19 mouse cellular contexts compared by ENCODE assay signal in genomic region chr3:155329701-155330100, GRCm38 (mm10).
DNase-seq lines count a peak whose midpoint lies in the region; ATAC-seq lines count a peak whose summit lies in the region.
"Had no signal": no experiment of that assay in that cellular context is flagged by ENCODE, and none has a peak within 500 bp of the region (broad histone marks: within the 10 kb centered on the region; RNA-seq: fewer than 3 reads in every experiment).

No protein-coding gene starts in this region.

- 55% methylated on average over 2 of the region's 2 CpGs for whole genome bisulfite sequencing in hindbrain, embryonic 16.5 days
- WGBS in hindbrain, embryonic 11.5 days: 75% methylated on average over 2 of the region's 2 CpGs
- 33% methylated on average over 2 of the region's 2 CpGs for WGBS in embryonic facial prominence, embryonic 13.5 days
- WGBS in heart, embryonic 10.5 days: 79% methylated on average over 2 of the region's 2 CpGs

- H3K4me1 ChIP-seq in hindbrain, embryonic 16.5 days (ENCODE audit: control insufficient read depth, insufficient read depth, low read depth, low read length): no peaks in the 10 kb centered on the region
- no peaks in the 10 kb centered on the region for H3K4me1 ChIP-seq in hindbrain, embryonic 11.5 days (replicated peaks; ENCODE audit: control insufficient read depth, insufficient read depth, low read length)
- no peaks in the 10 kb centered on the region for H3K4me1 ChIP-seq in embryonic facial prominence, embryonic 13.5 days
- H3K4me1 ChIP-seq in heart, embryonic 10.5 days: no peaks in the 10 kb centered on the region
- H3K4me1 ChIP-seq: forebrain, embryonic 12.5 days; heart, embryonic 12.5 days; intestine, embryonic 15.5 days; megakaryocyte, embryonic 14.5 days; neural tube, embryonic 15.5 days had no signal

- H3K36me3 ChIP-seq in hindbrain, embryonic 16.5 days (ENCODE audit: control insufficient read depth, insufficient read depth, low read length): no peaks in the 10 kb centered on the region
- H3K36me3 ChIP-seq in hindbrain, embryonic 11.5 days (ENCODE audit: control insufficient read depth, insufficient read depth, low read length): no peaks in the 10 kb centered on the region
- no peaks in the 10 kb centered on the region for H3K36me3 ChIP-seq in embryonic facial prominence, embryonic 13.5 days
- no peaks in the 10 kb centered on the region for H3K36me3 ChIP-seq in heart, embryonic 10.5 days
- H3K36me3 ChIP-seq: forebrain, embryonic 12.5 days; heart, embryonic 12.5 days; intestine, embryonic 15.5 days; neural tube, embryonic 15.5 days had no signal

- no peaks in the 10 kb centered on the region for H3K27me3 ChIP-seq in hindbrain, embryonic 16.5 days (replicated peaks; ENCODE audit: control insufficient read depth, insufficient read depth, low read length)
- H3K27me3 ChIP-seq in hindbrain, embryonic 11.5 days (ENCODE audit: control insufficient read depth, insufficient read depth, low read length): no peaks in the 10 kb centered on the region
- no peaks in the 10 kb centered on the region for H3K27me3 ChIP-seq in embryonic facial prominence, embryonic 13.5 days
- H3K27me3 ChIP-seq in heart, embryonic 10.5 days (ENCODE audit: insufficient read depth, poor library complexity, severe bottlenecking): no peaks in the 10 kb centered on the region
- H3K27me3 ChIP-seq: forebrain, embryonic 12.5 days; heart, embryonic 12.5 days; intestine, embryonic 15.5 days; megakaryocyte, embryonic 14.5 days; neural tube, embryonic 15.5 days had no signal

- no peaks in the 10 kb centered on the region for H3K9me3 ChIP-seq in hindbrain, embryonic 16.5 days (ENCODE audit: control insufficient read depth, low read length)
- no peaks in the 10 kb centered on the region for H3K9me3 ChIP-seq in hindbrain, embryonic 11.5 days (ENCODE audit: control insufficient read depth, low read length)
- H3K9me3 ChIP-seq in embryonic facial prominence, embryonic 13.5 days: no peaks in the 10 kb centered on the region
- H3K9me3 ChIP-seq in heart, embryonic 10.5 days: no peaks in the 10 kb centered on the region
- H3K9me3 ChIP-seq: forebrain, embryonic 12.5 days; heart, embryonic 12.5 days; intestine, embryonic 15.5 days; neural tube, embryonic 15.5 days had no signal

- peak; percentile 80 for ATAC-seq in hindbrain, embryonic 16.5 days
- ATAC-seq in hindbrain, embryonic 11.5 days (ENCODE audit: low FRiP score): no peak
- peak; percentile 32; the same call in 1 of the 2 replicates for ATAC-seq in embryonic facial prominence, embryonic 13.5 days (ENCODE audit: insufficient number of reproducible peaks, insufficient read depth, low FRiP score, low TSS enrichment, low read depth)
- ATAC-seq: intestine, embryonic 15.5 days; lung, postnatal 0 days had no signal

- no peak overlapping the region for H3K4me3 ChIP-seq in hindbrain, embryonic 16.5 days (ENCODE audit: low read length)
- H3K4me3 ChIP-seq in hindbrain, embryonic 11.5 days (ENCODE audit: low read depth, low read length): no peak overlapping the region
- no peak overlapping the region for H3K4me3 ChIP-seq in embryonic facial prominence, embryonic 13.5 days
- H3K4me3 ChIP-seq in heart, embryonic 10.5 days: no peak overlapping the region
- H3K4me3 ChIP-seq: forebrain, embryonic 12.5 days; heart, embryonic 12.5 days; intestine, embryonic 15.5 days; megakaryocyte, embryonic 14.5 days; myocyte; neural tube, embryonic 15.5 days had no signal

- no peak overlapping the region for H3K27ac ChIP-seq in hindbrain, embryonic 16.5 days (ENCODE audit: low read depth, low read length)
- no peak overlapping the region for H3K27ac ChIP-seq in hindbrain, embryonic 11.5 days (ENCODE audit: low read depth, low read length)
- H3K27ac ChIP-seq in embryonic facial prominence, embryonic 13.5 days: no peak overlapping the region
- H3K27ac ChIP-seq in heart, embryonic 10.5 days: no peak overlapping the region
- H3K27ac ChIP-seq: forebrain, embryonic 12.5 days; intestine, embryonic 15.5 days; liver, embryonic 14.5 days; neural tube, embryonic 15.5 days; stomach, postnatal 0 days had no signal

- no peak for DNase-seq in hindbrain, embryonic 11.5 days (ENCODE audit: low spot score)
- DNase-seq in MN1 (ENCODE audit: low spot score) (peak; percentile 6), NIH3T3 (ENCODE audit: low read depth) (peak; percentile 14)
- DNase-seq in heart, embryonic 10.5 days (ENCODE audit: low spot score): no peak
- no peak for DNase-seq in layer of hippocampus, postnatal 36 days
- DNase-seq: adrenal gland, adult 2 months; gastrocnemius, postnatal 36 days; thymus, postnatal 25 days had no signal

- no peak overlapping the region for H3K9ac ChIP-seq in hindbrain, embryonic 16.5 days (ENCODE audit: low read depth, low read length)
- no peak overlapping the region for H3K9ac ChIP-seq in hindbrain, embryonic 11.5 days (ENCODE audit: low read depth, low read length)
- no peak overlapping the region for H3K9ac ChIP-seq in embryonic facial prominence, embryonic 13.5 days
- H3K9ac ChIP-seq: forebrain, embryonic 12.5 days; heart, embryonic 12.5 days; intestine, embryonic 15.5 days; liver, embryonic 14.5 days; neural tube, embryonic 15.5 days had no signal

- no peak overlapping the region for H3K4me2 ChIP-seq in hindbrain, embryonic 16.5 days (ENCODE audit: low read length)
- H3K4me2 ChIP-seq in hindbrain, embryonic 11.5 days (replicated peaks; ENCODE audit: low read depth, low read length): no peak overlapping the region
- H3K4me2 ChIP-seq in embryonic facial prominence, embryonic 13.5 days: no peak overlapping the region
- H3K4me2 ChIP-seq: forebrain, embryonic 12.5 days; heart, embryonic 12.5 days; intestine, embryonic 15.5 days; neural tube, embryonic 15.5 days had no signal

Comparison
In these comparisons a context has a peak if more than half of its experiments do, and no peak if none do; other contexts are left out.
1. DNase-seq: peak in MN1 (single experiment) and NIH3T3 (single experiment); none in hindbrain, embryonic 11.5 days (single experiment), heart, embryonic 10.5 days (single experiment) and layer of hippocampus, postnatal 36 days (0 of 2).